Mouse (Mus musculus) bone marrow macrophage, adult 2 months (primary cell): ENCODE data around the gene Gm10401. TPM values are rescaled to one million over a fixed set of nuclear protein-coding genes. Genes with fewer than 3 reads are reported as not detected.
A peak's percentile ranks its signal among the peaks of the same experiment; 100 is the strongest.

Experiments
- H3K27ac ChIP-seq: 2 replicates; pipeline ENCODE4 v1.5.1; 2012; ENCODE audit warnings: low read depth, low read length; ENCODE audit not compliant: insufficient read depth
- H3K4me1 ChIP-seq: 2 replicates; pipeline ENCODE4 v1.6.1; 2012; ENCODE audit warnings: low read length; ENCODE audit not compliant: control insufficient read depth, insufficient read depth
- H3K4me3 ChIP-seq: 2 replicates; pipeline ENCODE4 v1.5.1; 2012; ENCODE audit warnings: mild to moderate bottlenecking, low read length, moderate library complexity; ENCODE audit not compliant: insufficient read depth
- CTCF ChIP-seq: IDR thresholded peaks from 2 replicates; pipeline ENCODE4 v1.5.1; 2012; ENCODE audit warnings: low read depth, mild to moderate bottlenecking, low read length, moderate library complexity
- POLR2A ChIP-seq: IDR thresholded peaks from 2 replicates; pipeline ENCODE4 v1.6.1; 2012; ENCODE audit warnings: mild to moderate bottlenecking, low read depth, low read length, borderline replicate concordance
- polyA plus RNA-seq: library from polyadenylated mRNA; stranded (reverse); fragments of >200 nt; gene quantifications from 2 replicates; pipeline ENCODE4 v1.2.4, GENCODE M21; 2012; ENCODE audit not compliant: missing spikeins, insufficient read depth, insufficient read length

Gene Gm10401
- polyA plus RNA-seq, 1 experiment = not detected

GRCm38 (mm10) chr5:115072143-115072542 is 26.0 kb downstream of the Gm10401 start:
- H3K4me3 ChIP-seq = peak overlapping the region; percentile 21; the same call in 1 of the 2 replicates
- H3K27ac ChIP-seq = peak overlapping the region; percentile 44; the same call in 1 of the 2 replicates
- TF ChIP-seq POLR2A = no peak
- no peak for TF ChIP-seq CTCF
- H3K4me1 ChIP-seq = peaks cover 40% of the 10 kb centered on the region

GRCm38 (mm10) chr5:115071096-115071901 is 26.8 kb downstream of the Gm10401 start:
- Histone ChIP-seq H3K4me1 (peaks cover 40% of the 10 kb centered on the region), H3K4me3 (no peak overlapping the region), H3K27ac (no peak overlapping the region)
- TF ChIP-seq CTCF (no peak), POLR2A (no peak)

GRCm38 (mm10) chr5:115070457-115070856 is 27.6 kb downstream of the Gm10401 start:
- H3K4me1 ChIP-seq = peaks cover 40% of the 10 kb centered on the region
- H3K27ac ChIP-seq = no peak overlapping the region
- H3K4me3 ChIP-seq = no peak overlapping the region
- TF ChIP-seq CTCF (no peak), POLR2A (no peak)

- H3K4me1 ChIP-seq = peaks cover 40% of the 10 kb centered on the region
- H3K4me3 ChIP-seq = no peak overlapping the region
- no peak for TF ChIP-seq CTCF
- no peak overlapping the region for H3K27ac ChIP-seq
Observed at GRCm38 (mm10) chr5:115069611-115070010, 28.5 kb downstream of the Gm10401 start.

- H3K27ac ChIP-seq = no peak overlapping the region
- no peak for TF ChIP-seq POLR2A
- no peak overlapping the region for H3K4me3 ChIP-seq
- peaks cover 40% of the 10 kb centered on the region for H3K4me1 ChIP-seq
Observed at GRCm38 (mm10) chr5:115068671-115069421, 29.2 kb downstream of the Gm10401 start.

GRCm38 (mm10) chr5:115066245-115066644 is 31.9 kb downstream of the Gm10401 start:
- TF ChIP-seq CTCF (no peak), POLR2A (no peak)

GRCm38 (mm10) chr5:115063391-115063790 is 34.7 kb downstream of the Gm10401 start:
- H3K4me1 ChIP-seq = peaks cover 23% of the 10 kb centered on the region
- no peak overlapping the region for H3K27ac ChIP-seq
- TF ChIP-seq POLR2A = no peak
- TF ChIP-seq CTCF = no peak
- H3K4me3 ChIP-seq = no peak overlapping the region

More at GRCm38 (mm10) chr5:115066245-115066644, 31.9 kb downstream of the Gm10401 start:
- no peak overlapping the region for H3K4me3 ChIP-seq
- H3K27ac ChIP-seq = no peak overlapping the region
- peaks cover 25% of the 10 kb centered on the region for H3K4me1 ChIP-seq

GRCm38 (mm10) chr5:115062566-115062965 is 35.5 kb downstream of the Gm10401 start:
- TF ChIP-seq CTCF = no peak
- no peak for TF ChIP-seq POLR2A
- Histone ChIP-seq H3K4me3 (no peak overlapping the region), H3K4me1 (peaks cover 19% of the 10 kb centered on the region), H3K27ac (no peak overlapping the region)

GRCm38 (mm10) chr5:115060977-115061376 is 37.1 kb downstream of the Gm10401 start:
- Histone ChIP-seq H3K4me3 (no peak overlapping the region), H3K27ac (no peak overlapping the region), H3K4me1 (peaks cover 22% of the 10 kb centered on the region)
- TF ChIP-seq POLR2A (no peak), CTCF (no peak)
